Mouse (Mus musculus) CH12.LX (cell line): ENCODE data around the gene Lrrc3c. TPM values are rescaled to one million over a fixed set of nuclear protein-coding genes. Genes with fewer than 3 reads are reported as not detected.
"Not testable (repeated sequence)": the region's sequence is repeated elsewhere in the genome, so short reads cannot be mapped to it uniquely, and the experiment has no call there.

ENCODE experiments used
- DNase-seq: peaks from one replicate; pipeline ENCODE4 v3.0.0-alpha.2; 2013; ENCODE audit errors: extremely low read depth
- H3K27ac ChIP-seq: 2 replicates; pipeline ENCODE4 v1.5.1; 2012; ENCODE audit warnings: low read depth, mild to moderate bottlenecking, control low read depth, moderate library complexity; ENCODE audit not compliant: insufficient read depth
- H3K27me3 ChIP-seq: replicated peaks from 2 replicates; pipeline ENCODE3; 2012; ENCODE audit warnings: inconsistent platforms
- H3K36me3 ChIP-seq, 2 experiments: replicated peaks in 1 of 2; 2 replicates each; pipeline versions ENCODE3 to v1.6.1; 2012; ENCODE audit warnings: inconsistent platforms in 1 of 2, low read length in 1 of 2, mild to moderate bottlenecking in 1 of 2, mixed read lengths in 1 of 2, moderate library complexity in 1 of 2; ENCODE audit not compliant: control insufficient read depth in 1 of 2, insufficient read depth in 1 of 2
- H3K4me1 ChIP-seq, 2 experiments: 2 replicates each; pipeline ENCODE4 v1.6.1; 2012; ENCODE audit warnings: inconsistent platforms in 1 of 2, moderate library complexity in 1 of 2; ENCODE audit not compliant: insufficient read depth in 2 of 2, control insufficient read depth in 1 of 2
- H3K4me2 ChIP-seq: 2 replicates; pipeline ENCODE4 v1.6.1; 2012; ENCODE audit warnings: low read depth, mild to moderate bottlenecking, control low read depth; ENCODE audit not compliant: poor library complexity, insufficient read depth, severe bottlenecking
- H3K4me3 ChIP-seq, 3 experiments: fragments of 150-350 bp in 1 of 3; sonication (generic) in 1 of 3; replicated peaks in 1 of 3; 2 replicates each; pipeline versions ENCODE3 to v1.5.1; 2011 to 2012; ENCODE audit warnings: low read depth in 2 of 3, low read length in 2 of 3, mild to moderate bottlenecking in 2 of 3, moderate library complexity in 2 of 3, control low read depth in 1 of 3, improper control_type of control experiment in 1 of 3, inconsistent platforms in 1 of 3, mixed read lengths in 1 of 3; ENCODE audit not compliant: poor library complexity in 1 of 3
- H3K79me2 ChIP-seq: replicated peaks from 2 replicates; pipeline ENCODE4 v1.6.1; 2012; ENCODE audit warnings: mild to moderate bottlenecking, moderate library complexity; ENCODE audit not compliant: control insufficient read depth, poor library complexity, insufficient read depth, severe bottlenecking; ENCODE audit errors: extremely low read depth
- H3K9ac ChIP-seq: 2 replicates; pipeline ENCODE4 v1.6.1; 2012; ENCODE audit warnings: low read depth, mild to moderate bottlenecking, control low read depth, moderate library complexity; ENCODE audit not compliant: insufficient read depth
- H3K9me3 ChIP-seq: replicated peaks from 2 replicates; pipeline ENCODE3; 2012; ENCODE audit warnings: low read length, inconsistent platforms, mixed read lengths
- CTCF ChIP-seq, 2 experiments: IDR thresholded peaks in 1 of 2; conservative IDR thresholded peaks in 1 of 2; 2 replicates each; pipeline ENCODE4 v1.5.1; 2011 to 2012; ENCODE audit warnings: low read depth in 2 of 2, low read length in 2 of 2, improper control_type of control experiment in 1 of 2, inconsistent platforms in 1 of 2, mild to moderate bottlenecking in 1 of 2, moderate library complexity in 1 of 2
- EP300 ChIP-seq: IDR thresholded peaks from 2 replicates; pipeline ENCODE4 v1.6.1; 2011; ENCODE audit warnings: low read length, improper control_type of control experiment
- ETS1 ChIP-seq: conservative IDR thresholded peaks from 2 replicates; pipeline ENCODE4 v1.6.1; 2012; ENCODE audit warnings: low read depth, mild to moderate bottlenecking, inconsistent platforms, low read length, improper control_type of control experiment, moderate library complexity
- GABPA ChIP-seq: IDR thresholded peaks from 2 replicates; pipeline ENCODE4 v1.6.1; 2012; ENCODE audit warnings: low read depth, low read length, improper control_type of control experiment, inconsistent platforms; ENCODE audit not compliant: insufficient replicate concordance
- HCFC1 ChIP-seq: IDR thresholded peaks from 2 replicates; pipeline ENCODE4 v1.6.1; 2012; ENCODE audit warnings: low read depth, mild to moderate bottlenecking, inconsistent platforms, low read length, improper control_type of control experiment
- MAFK ChIP-seq: IDR thresholded peaks from 2 replicates; pipeline ENCODE4 v1.6.1; 2011; ENCODE audit warnings: low read length, improper control_type of control experiment; ENCODE audit not compliant: insufficient replicate concordance
- MAX ChIP-seq: IDR thresholded peaks from 2 replicates; pipeline ENCODE4 v1.6.1; 2011; ENCODE audit warnings: low read length, improper control_type of control experiment
- MEF2A ChIP-seq: IDR thresholded peaks from 2 replicates; pipeline ENCODE4 v1.6.1; 2014; ENCODE audit warnings: low read depth, mild to moderate bottlenecking, inconsistent platforms, low read length, improper control_type of control experiment, borderline replicate concordance
- SIN3A ChIP-seq: IDR thresholded peaks from 2 replicates; pipeline ENCODE4 v1.6.1; 2012; ENCODE audit warnings: low read length, improper control_type of control experiment, inconsistent platforms
- TBP ChIP-seq: conservative IDR thresholded peaks from 2 replicates; pipeline ENCODE4 v1.6.1; 2011; ENCODE audit warnings: low read depth, low read length, improper control_type of control experiment
- UBTF ChIP-seq: IDR thresholded peaks from 2 replicates; pipeline ENCODE4 v1.6.1; 2012; ENCODE audit warnings: low read depth, mild to moderate bottlenecking, inconsistent platforms, low read length, improper control_type of control experiment, moderate library complexity
- ZC3H11A ChIP-seq: IDR thresholded peaks from 2 replicates; pipeline ENCODE4 v1.6.1; 2012; ENCODE audit warnings: low read depth, mild to moderate bottlenecking, inconsistent platforms, low read length, improper control_type of control experiment
- dilution Hi-C: fragments of 300-500 bp; cut with MboI; formaldehyde crosslinking; loops from 2 replicates; pipeline ENCODE4 v1.14.3; 2020; ENCODE audit warnings: low sequenced_read_pairs; ENCODE audit not compliant: extremely low pct_unique_long_range_greater_than_20kb, extremely low pct_ligation_motif_present
- in situ Hi-C: fragments of 300-500 bp; cut with MboI; formaldehyde crosslinking; loops from 3 replicates; pipeline ENCODE4 v1.14.3; 2019; ENCODE audit warnings: low sequenced_read_pairs, low pct_ligation_motif_present, low pct_unique_long_range_greater_than_20kb, mixed read lengths
- polyA plus RNA-seq: library from polyadenylated mRNA; unstranded; fragments of >175 nt; gene quantifications from 2 replicates; pipeline ENCODE4 v1.2.1, GENCODE M21; 2012; ENCODE audit warnings: low read depth; ENCODE audit not compliant: insufficient read length
- total RNA-seq, 2 experiments: library from RNA; depleted of rRNA; stranded (reverse); fragments of 300-350 nt in 1 of 2; fragments of >200 nt in 1 of 2; gene quantifications; 2 replicates each; pipeline ENCODE4 v1.2.3; 2012 to 2014

Lrrc3c gene
- total and polyA plus RNA-seq, 3 experiments, result not detected

GRCm38 (mm10) chr11:98620791-98621190, 22.7 kb downstream of the Lrrc3c start:
- Histone ChIP-seq H3K9me3 (peaks cover 14% of the 10 kb centered on the region), H3K27ac (no peak overlapping the region), H3K79me2 (no peaks in the 10 kb centered on the region), H3K9ac (no peak overlapping the region), H3K4me1 (no peaks in the 10 kb centered on the region), H3K36me3 (no peaks in the 10 kb centered on the region), H3K27me3 (peaks cover 8% of the 10 kb centered on the region), H3K4me2 (no peak overlapping the region), H3K4me3 (no peak overlapping the region)
- no peak for DNase-seq
- in situ Hi-C loops, result no loop called here
- dilution Hi-C loops, result no loop called here
- no peak for TF ChIP-seq GABPA
- TF ChIP-seq ZC3H11A, result no peak
- TF ChIP-seq MAX, result no peak
- no peak for TF ChIP-seq CTCF (conservative IDR thresholded peaks at IDR 0.05 in 1 of 2, IDR thresholded peaks at IDR 0.05 in 1 of 2; ENCODE audit: low read depth in 2 of 2, low read length in 2 of 2)

DNA sequence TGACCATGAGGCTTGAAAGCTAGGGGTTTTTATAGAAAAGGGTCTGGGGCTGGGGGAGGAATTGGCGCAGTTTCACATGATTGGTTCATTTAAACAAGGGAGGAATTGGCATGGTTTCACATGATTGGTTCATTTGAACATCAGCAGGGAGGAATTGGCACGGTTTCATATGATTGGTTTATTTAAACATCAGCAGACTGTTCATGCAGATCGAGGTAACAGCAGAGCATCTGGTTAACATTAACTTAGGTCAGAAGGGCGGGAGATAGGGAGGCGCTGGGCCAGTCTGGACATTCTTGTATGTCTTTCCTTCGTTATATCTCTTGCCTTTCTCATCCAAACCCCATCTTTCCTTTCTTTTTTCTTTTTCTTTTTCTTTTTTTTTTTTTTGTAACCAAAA, 25.9 kb downstream of the Lrrc3c start:
- H3K9ac ChIP-seq, H3K4me2 ChIP-seq, DNase-seq, H3K79me2 ChIP-seq, dilution Hi-C loops, H3K4me3 ChIP-seq, H3K27ac ChIP-seq, H3K4me1 ChIP-seq, in situ Hi-C loops, H3K36me3 ChIP-seq: not testable (repeated sequence)
- Histone ChIP-seq H3K9me3 (peaks cover 14% of the 10 kb centered on the region), H3K27me3 (peaks cover 26% of the 10 kb centered on the region)

- H3K9me3 ChIP-seq, result peaks cover 14% of the 10 kb centered on the region
- dilution Hi-C loops, H3K36me3 ChIP-seq, H3K4me2 ChIP-seq, H3K27ac ChIP-seq, H3K79me2 ChIP-seq, H3K4me3 ChIP-seq, H3K4me1 ChIP-seq, H3K9ac ChIP-seq, in situ Hi-C loops, DNase-seq: not testable (repeated sequence)
- peaks cover 28% of the 10 kb centered on the region for H3K27me3 ChIP-seq
Observed at GRCm38 (mm10) chr11:98624381-98624780, 26.3 kb downstream of the Lrrc3c start.

DNA sequence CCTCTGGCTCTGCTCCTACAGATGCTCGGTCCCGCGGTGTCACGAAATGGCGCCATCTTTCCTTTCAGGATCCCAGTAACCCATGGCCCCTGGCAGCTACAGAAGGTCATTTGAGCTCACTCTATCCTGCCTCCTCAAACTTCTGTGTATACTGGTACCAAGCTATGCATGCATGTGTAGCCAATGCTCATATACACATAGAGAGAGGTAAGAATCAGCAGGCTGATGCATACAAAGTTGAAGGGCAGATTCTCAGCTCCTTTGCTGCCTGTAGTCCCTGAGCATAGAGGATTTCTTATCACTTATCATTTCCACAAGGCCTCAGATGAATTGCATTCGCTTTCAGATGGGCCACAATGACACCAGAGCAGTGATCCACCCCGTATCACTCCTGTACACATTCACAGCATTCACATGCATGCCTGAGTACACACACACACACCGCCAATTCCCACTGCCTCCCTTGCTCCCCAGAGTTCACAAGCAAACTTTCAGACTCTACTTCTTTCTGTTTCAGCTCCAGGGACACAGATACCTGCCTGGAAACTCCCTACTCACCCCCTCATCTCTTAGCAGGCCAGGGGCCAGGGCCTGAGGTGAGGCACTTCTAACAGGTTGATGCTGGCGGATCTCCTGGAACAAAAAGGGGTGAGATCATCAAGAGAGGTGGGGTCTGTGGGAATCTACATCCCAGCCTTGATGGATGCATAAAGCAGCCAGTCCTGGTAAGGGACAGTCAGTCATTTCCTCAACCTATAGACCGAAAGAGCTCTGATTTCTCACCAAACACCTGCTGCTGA, 27.7 kb downstream of the Lrrc3c start, which contains the start of the genes Gm12355 and Gsdma3:
Gene Gm12355 (minus strand): TSS at position 51 of the 800 bp plus-strand sequence.
Gene Gsdma3 (plus strand): TSS at position 750 of the 800 bp plus-strand sequence.
- no peaks in the 10 kb centered on the region for H3K4me1 ChIP-seq
- in situ Hi-C loops (loop anchor here (25.0 kb wide), 1 partner anchor 289 kb away; the partner anchor contains the start of genes Neurod2 and Ppp1r1b), dilution Hi-C loops (no loop called here)
- no peak within 1 kb of the TSS for H3K9ac ChIP-seq
- H3K36me3 ChIP-seq, result no peaks in the 10 kb centered on the region
- H3K9me3 ChIP-seq, result peaks cover 14% of the 10 kb centered on the region
- no peaks in the 10 kb centered on the region for H3K79me2 ChIP-seq
- no peak for DNase-seq
- no peak for TF ChIP-seq GABPA
- no peak for TF ChIP-seq SIN3A
- no peak for TF ChIP-seq MEF2A
- no peak for TF ChIP-seq HCFC1
- TF ChIP-seq MAFK, result no peak
- TF ChIP-seq ETS1, result no peak
- TF ChIP-seq ZC3H11A, result no peak
- no peak for TF ChIP-seq UBTF
- TF ChIP-seq MAX, result no peak
- no peak for TF ChIP-seq TBP
- TF ChIP-seq EP300, result no peak
- peaks cover 42% of the 10 kb centered on the region for H3K27me3 ChIP-seq
- H3K4me3 ChIP-seq, result no peak within 1 kb of the TSS
- H3K27ac ChIP-seq, result no peak within 1 kb of the TSS
- no peak within 1 kb of the TSS for H3K4me2 ChIP-seq
